Mouse (Mus musculus) heart, adult 2 months (tissue): ENCODE results near the gene Mrpl23.

Source experiments
- CTCF ChIP-seq: fragments of 200-600 bp; IDR thresholded peaks from 2 replicates; pipeline ENCODE4 v1.8.1; 2022; ENCODE audit warnings: antibody characterized with exemption, mild to moderate bottlenecking, moderate library complexity
- EP300 ChIP-seq: fragments of 200-500 bp; IDR thresholded peaks from 2 replicates; pipeline ENCODE4 v1.6.1; 2011; ENCODE audit warnings: low read depth, low read length, control low read depth; ENCODE audit not compliant: insufficient read depth

GRCm38 (mm10) chr7:142570565-142570964 lies 38.1 kb downstream of the Mrpl23 start:
- no peak for TF ChIP-seq CTCF
- no peak for TF ChIP-seq EP300
